Mouse (Mus musculus) CD4-positive naive resting alpha-beta T cell, adult 57 days (primary cell): ENCODE data around the gene Lsm10. TPM values are rescaled to one million over a fixed set of nuclear protein-coding genes. Genes with fewer than 3 reads are reported as not detected.

Experiments
- total RNA-seq: library from RNA; stranded (reverse); gene quantifications from one replicate; pipeline ENCODE4 v1.2.4, GENCODE M21; 2023

Gene Lsm10
- 11.0 TPM for total RNA-seq

GRCm38 (mm10) chr4:126096464-126097111 lies at the start of gene Lsm10:
Gene Lsm10 (plus strand): TSS chr4:126096623.

GRCm38 (mm10) chr4:126046851-126047585 lies 49.4 kb upstream of the Lsm10 start, which contains the start of gene Mrps15:
Gene Mrps15 (plus strand): TSS chr4:126046925.

GRCm38 (mm10) chr4:126058134-126058996 lies 38.1 kb upstream of the Lsm10 start, which contains the start of gene Oscp1:
Gene Oscp1 (plus strand): TSS chr4:126058565.

GRCm38 (mm10) chr4:126103590-126104068 lies 7.2 kb downstream of the Lsm10 start, which contains the start of gene Stk40:
Gene Stk40 (plus strand): TSS chr4:126103957.

GRCm38 (mm10) chr4:126147533-126148160 lies 51.2 kb downstream of the Lsm10 start, which contains the start of gene Eva1b:
Gene Eva1b (plus strand): TSS chr4:126147744.

Other genes with a start within 250 kb of the Lsm10 start
- gene Csf3r, start 72.1 kb upstream of the Lsm10 start, total RNA-seq, result 4.6 TPM
- gene Mrps15, start 49.7 kb upstream of the Lsm10 start, total RNA-seq, result 46.9 TPM
- gene Oscp1, start 38.1 kb upstream of the Lsm10 start, total RNA-seq, result 1.2 TPM
- 25.2 TPM for gene Stk40, start 7.3 kb downstream of the Lsm10 start, total RNA-seq
- 15.0 TPM for gene Eva1b, start 51.1 kb downstream of the Lsm10 start, total RNA-seq
- 1.0 TPM for gene Sh3d21, start 66.9 kb downstream of the Lsm10 start, total RNA-seq
- 645 TPM for gene Thrap3, start 106.1 kb downstream of the Lsm10 start, total RNA-seq
- gene Map7d1, start 159.7 kb downstream of the Lsm10 start, total RNA-seq, result 52.5 TPM
- gene Trappc3, start 165.7 kb downstream of the Lsm10 start, total RNA-seq, result 36.3 TPM
- gene Col8a2, start 190.2 kb downstream of the Lsm10 start, total RNA-seq, result not detected
- 37.7 TPM for gene Adprhl2, start 225.1 kb downstream of the Lsm10 start, total RNA-seq
- not detected for gene Tekt2, start 229.1 kb downstream of the Lsm10 start, total RNA-seq